13 mouse cellular contexts compared by ENCODE assay signal in the genomic region with DNA sequence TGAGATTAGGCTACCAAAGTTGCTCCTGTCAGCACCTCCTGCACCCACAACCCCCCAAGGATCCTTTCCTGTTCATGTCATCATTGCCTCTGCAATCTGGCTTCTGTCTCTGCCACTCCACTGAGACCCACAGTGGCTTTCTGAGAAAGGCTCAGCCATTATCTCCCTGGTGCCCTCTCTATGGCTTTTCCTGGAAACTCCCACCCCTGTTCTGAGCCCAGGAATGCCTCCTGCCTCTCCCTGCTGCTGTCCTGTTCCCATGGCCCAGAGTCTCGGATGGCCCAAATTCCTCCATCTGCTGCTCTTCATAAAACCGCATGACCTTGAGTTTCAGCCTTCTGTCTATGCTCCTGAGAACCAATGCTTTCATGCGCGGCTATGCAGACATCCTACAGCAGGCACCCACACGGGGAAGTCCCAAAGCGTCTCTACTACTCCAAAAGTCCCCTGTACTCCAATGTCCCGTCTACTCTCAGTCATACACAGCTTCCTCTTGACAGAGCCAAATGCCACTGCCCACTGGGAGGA.
A peak's percentile ranks its signal among the peaks of the same experiment; 100 is the strongest.
DNase-seq lines count a peak whose midpoint lies in the region; ATAC-seq and TF ChIP-seq lines count a peak whose summit lies in the region.
"Had no signal": no experiment of that assay in that cellular context is flagged by ENCODE, and none has a peak within 500 bp of the region (broad histone marks: within the 10 kb centered on the region; RNA-seq: fewer than 3 reads in every experiment).

No protein-coding gene starts in this region.

- H3K4me1 ChIP-seq in spleen, adult 2 months (ENCODE audit: control insufficient read depth, insufficient read depth, insufficient read length) = peaks cover 20% of the 10 kb centered on the region; the same call in 1 of the 2 replicates
- H3K4me1 ChIP-seq in heart, embryonic 11.5 days (ENCODE audit: control insufficient read depth, insufficient read depth, low read length) = peaks cover 81% of the 10 kb centered on the region
- H3K4me1 ChIP-seq in kidney, embryonic 15.5 days = peaks cover 70% of the 10 kb centered on the region

- H3K4me2 ChIP-seq in heart, embryonic 11.5 days = peak overlapping the region; percentile 27
- H3K4me2 ChIP-seq in kidney, embryonic 15.5 days = no peak overlapping the region
- H3K4me2 ChIP-seq: forebrain, embryonic 15.5 days; midbrain, embryonic 11.5 days had no signal

- 0 out of 2 replicates have a peak overlapping the region, but pooled peaks have one; percentile 2 for H3K9ac ChIP-seq in heart, embryonic 11.5 days (ENCODE audit: low read depth, low read length)
- H3K9ac ChIP-seq in kidney, embryonic 15.5 days = no peak overlapping the region
- H3K9ac ChIP-seq: forebrain, embryonic 15.5 days had no signal

- no peak for TF ChIP-seq POLR2A in spleen, adult 2 months (IDR thresholded peaks at IDR 0.05; ENCODE audit: low read depth, low read length)

- H3K27ac ChIP-seq in spleen, adult 2 months (ENCODE audit: insufficient read depth, low read length) = 0 out of 2 replicates have a peak overlapping the region, but pooled peaks have one; percentile 0
- peak overlapping the region; percentile 77 for H3K27ac ChIP-seq in heart, embryonic 11.5 days (ENCODE audit: low read depth, low read length)
- H3K27ac ChIP-seq in kidney, embryonic 15.5 days = no peak overlapping the region
- H3K27ac ChIP-seq: forebrain, embryonic 15.5 days had no signal

- no peak for TF ChIP-seq CTCF in spleen, adult 2 months (IDR thresholded peaks at IDR 0.05; ENCODE audit: extremely low read depth, insufficient read depth, insufficient read length, insufficient replicate concordance)

- H3K4me3 ChIP-seq in spleen, adult 2 months (ENCODE audit: extremely low read depth, insufficient read depth, insufficient read length) = no peak overlapping the region
- H3K4me3 ChIP-seq in heart, embryonic 11.5 days (ENCODE audit: low read depth, low read length) = no peak overlapping the region
- H3K4me3 ChIP-seq in kidney, embryonic 15.5 days (replicated peaks) = no peak overlapping the region
- H3K4me3 ChIP-seq: forebrain, embryonic 15.5 days had no signal

- no peaks in the 10 kb centered on the region for H3K27me3 ChIP-seq in spleen, adult 2 months (ENCODE audit: control insufficient read depth, insufficient read depth, low read length)
- H3K27me3 ChIP-seq in heart, embryonic 11.5 days (ENCODE audit: control insufficient read depth, insufficient read depth, low read length) = no peaks in the 10 kb centered on the region
- no peaks in the 10 kb centered on the region for H3K27me3 ChIP-seq in kidney, embryonic 15.5 days
- H3K27me3 ChIP-seq: forebrain, embryonic 15.5 days had no signal

- 37% methylated on average over 7 of the region's 7 CpGs for WGBS in spleen, adult 2 months
- 46% methylated on average over 7 of the region's 7 CpGs for WGBS in heart, embryonic 11.5 days (ENCODE audit: insufficient replicate concordance)
- WGBS in kidney, embryonic 15.5 days = 80% methylated on average over 7 of the region's 7 CpGs

- peak in 1 of 2 experiments; percentile 21 for DNase-seq in spleen, adult 2 months (ENCODE audit: low read depth in 1 of 2, low spot score in 2 of 2)
- DNase-seq in spleen, adult 12 weeks (ENCODE audit: low spot score) = no peak
- DNase-seq in cerebellum, adult 11 months = peak; percentile 56
- DNase-seq in urinary bladder, postnatal 14 days (ENCODE audit: low spot score) = no peak
- DNase-seq in thymus, postnatal 36 days = no peak
- DNase-seq: adrenal gland, postnatal 36 days; right cerebral cortex, postnatal 14 days had no signal

- no peaks in the 10 kb centered on the region for H3K36me3 ChIP-seq in spleen, adult 2 months (ENCODE audit: control insufficient read depth, insufficient read depth, low read length)
- no peaks in the 10 kb centered on the region for H3K36me3 ChIP-seq in heart, embryonic 11.5 days (ENCODE audit: control insufficient read depth, insufficient read depth, low read length)
- no peaks in the 10 kb centered on the region for H3K36me3 ChIP-seq in kidney, embryonic 15.5 days
- H3K36me3 ChIP-seq: forebrain, embryonic 15.5 days had no signal

- ATAC-seq in heart, embryonic 11.5 days (replicated peaks; ENCODE audit: insufficient number of reproducible peaks, low FRiP score, low TSS enrichment) = peak; percentile 53; the same call in 1 of the 2 replicates
- ATAC-seq in neutrophil, adult 5-6 weeks (ENCODE audit: extremely low read depth, insufficient number of reproducible peaks, low FRiP score, poor library complexity, severe bottlenecking) = peak; percentile 45; the same call in 1 of the 2 replicates
- no peak for ATAC-seq in kidney, embryonic 15.5 days (replicated peaks; ENCODE audit: low FRiP score)
- ATAC-seq: forebrain, embryonic 15.5 days had no signal

- H3K9me3 ChIP-seq in heart, embryonic 11.5 days (replicated peaks; ENCODE audit: control insufficient read depth, low read length) = no peaks in the 10 kb centered on the region
- no peaks in the 10 kb centered on the region for H3K9me3 ChIP-seq in kidney, embryonic 15.5 days (replicated peaks)
- H3K9me3 ChIP-seq: forebrain, embryonic 15.5 days; G1E had no signal
